23 mouse cellular contexts compared by ENCODE assay signal in genomic region chr11:71846496-71846895, GRCm38 (mm10).
DNase-seq lines count a peak whose midpoint lies in the region; ATAC-seq and TF ChIP-seq lines count a peak whose summit lies in the region.
"Had no signal": no experiment of that assay in that cellular context is flagged by ENCODE, and none has a peak within 500 bp of the region (broad histone marks: within the 10 kb centered on the region; RNA-seq: fewer than 3 reads in every experiment).

No protein-coding gene starts in this region.

- no peak for TF ChIP-seq POLR2A in brain, embryonic 14.5 days (IDR thresholded peaks at IDR 0.05; ENCODE audit: borderline replicate concordance, extremely low read depth, insufficient read depth, insufficient read length, poor library complexity, severe bottlenecking)

- WGBS in forebrain, embryonic 15.5 days: 41% methylated on average over 3 of the region's 3 CpGs
- WGBS in forebrain, embryonic 10.5 days: 83% methylated on average over 3 of the region's 3 CpGs
- 48% methylated on average over 3 of the region's 3 CpGs for WGBS in hindbrain, postnatal 0 days
- 61% methylated on average over 3 of the region's 3 CpGs for WGBS in hindbrain, embryonic 13.5 days
- 28% methylated on average over 3 of the region's 3 CpGs for WGBS in midbrain, postnatal 0 days
- WGBS in midbrain, embryonic 13.5 days: 57% methylated on average over 3 of the region's 3 CpGs

- 0 out of 2 replicates have a peak overlapping the region, but pooled peaks have one; percentile 2 for H3K27ac ChIP-seq in forebrain, embryonic 15.5 days (replicated peaks)
- H3K27ac ChIP-seq in forebrain, embryonic 10.5 days: no peak overlapping the region
- H3K27ac ChIP-seq in hindbrain, postnatal 0 days: no peak overlapping the region
- H3K27ac ChIP-seq in hindbrain, embryonic 13.5 days: no peak overlapping the region
- H3K27ac ChIP-seq in midbrain, postnatal 0 days (ENCODE audit: low read depth, low read length): 0 out of 2 replicates have a peak overlapping the region, but pooled peaks have one; percentile 12
- no peak overlapping the region for H3K27ac ChIP-seq in midbrain, embryonic 13.5 days
- H3K27ac ChIP-seq: heart, embryonic 15.5 days; hindbrain, embryonic 10.5 days; hindbrain, embryonic 14.5 days had no signal

- H3K4me2 ChIP-seq in forebrain, embryonic 15.5 days (replicated peaks): no peak overlapping the region
- H3K4me2 ChIP-seq in hindbrain, postnatal 0 days (ENCODE audit: low read depth, low read length): no peak overlapping the region
- H3K4me2 ChIP-seq in hindbrain, embryonic 13.5 days: no peak overlapping the region
- H3K4me2 ChIP-seq in midbrain, postnatal 0 days (ENCODE audit: low read depth, low read length, poor library complexity, severe bottlenecking): no peak overlapping the region
- no peak overlapping the region for H3K4me2 ChIP-seq in midbrain, embryonic 13.5 days (replicated peaks)
- H3K4me2 ChIP-seq: heart, embryonic 12.5 days; heart, embryonic 15.5 days; hindbrain, embryonic 14.5 days had no signal

- ATAC-seq in forebrain, embryonic 15.5 days (replicated peaks): no peak
- no peak for ATAC-seq in hindbrain, postnatal 0 days
- ATAC-seq in hindbrain, embryonic 13.5 days (ENCODE audit: low FRiP score): no peak
- ATAC-seq in midbrain, postnatal 0 days (ENCODE audit: low FRiP score): no peak
- ATAC-seq in midbrain, embryonic 13.5 days: no peak
- ATAC-seq: activated CD4-positive, CD25-positive, alpha-beta regulatory T cell, adult 4 months; CD4-positive, CD25-positive, alpha-beta regulatory T cell, adult 4 months; intestine, postnatal 0 days had no signal

- no peak overlapping the region for H3K9ac ChIP-seq in forebrain, embryonic 15.5 days (replicated peaks)
- H3K9ac ChIP-seq in hindbrain, postnatal 0 days (replicated peaks; ENCODE audit: low read length): no peak overlapping the region
- no peak overlapping the region for H3K9ac ChIP-seq in hindbrain, embryonic 13.5 days
- no peak overlapping the region for H3K9ac ChIP-seq in midbrain, postnatal 0 days (replicated peaks; ENCODE audit: low read length, poor library complexity, severe bottlenecking)
- no peak overlapping the region for H3K9ac ChIP-seq in midbrain, embryonic 13.5 days (replicated peaks)
- H3K9ac ChIP-seq: heart, embryonic 12.5 days; heart, embryonic 15.5 days; hindbrain, embryonic 14.5 days had no signal

- peaks cover 5% of the 10 kb centered on the region; the same call in 1 of the 2 replicates for H3K4me1 ChIP-seq in forebrain, embryonic 15.5 days
- no peaks in the 10 kb centered on the region; the same call in 1 of the 2 replicates for H3K4me1 ChIP-seq in forebrain, embryonic 10.5 days
- no peaks in the 10 kb centered on the region for H3K4me1 ChIP-seq in hindbrain, postnatal 0 days (ENCODE audit: insufficient read depth, low read length)
- peaks cover 5% of the 10 kb centered on the region; the same call in 1 of the 2 replicates for H3K4me1 ChIP-seq in hindbrain, embryonic 13.5 days (replicated peaks)
- H3K4me1 ChIP-seq in midbrain, postnatal 0 days (ENCODE audit: insufficient read depth, low read length): no peaks in the 10 kb centered on the region
- peaks cover 3% of the 10 kb centered on the region; the same call in 1 of the 2 replicates for H3K4me1 ChIP-seq in midbrain, embryonic 13.5 days (replicated peaks)
- H3K4me1 ChIP-seq: heart, embryonic 12.5 days; heart, embryonic 15.5 days; hindbrain, embryonic 10.5 days had no signal

- DNase-seq in forebrain, embryonic 10.5 days (ENCODE audit: extremely low spot score, low spot score): no peak
- DNase-seq in hindbrain, postnatal 0 days (ENCODE audit: low spot score): peak; percentile 25
- DNase-seq in midbrain, postnatal 0 days (ENCODE audit: low spot score): no peak
- DNase-seq in brain, embryonic 14.5 days (ENCODE audit: low read depth): peak; percentile 64
- DNase-seq in cerebellum, adult 9-10 months: no peak
- DNase-seq: adrenal gland, postnatal 14 days; cerebellum, adult 11-12 months; cerebellum, adult 8-10 months; cerebellum, postnatal 14 days; gastrocnemius, postnatal 10 days; gastrocnemius, postnatal 36 days; heart, postnatal 10 days; heart, postnatal 36 days had no signal

- no peaks in the 10 kb centered on the region for H3K9me3 ChIP-seq in forebrain, embryonic 15.5 days
- no peaks in the 10 kb centered on the region for H3K9me3 ChIP-seq in forebrain, embryonic 10.5 days
- H3K9me3 ChIP-seq in hindbrain, postnatal 0 days (ENCODE audit: low read length): no peaks in the 10 kb centered on the region
- H3K9me3 ChIP-seq in hindbrain, embryonic 13.5 days: no peaks in the 10 kb centered on the region
- no peaks in the 10 kb centered on the region for H3K9me3 ChIP-seq in midbrain, postnatal 0 days (ENCODE audit: low read length)
- no peaks in the 10 kb centered on the region for H3K9me3 ChIP-seq in midbrain, embryonic 13.5 days
- H3K9me3 ChIP-seq: heart, embryonic 12.5 days; heart, embryonic 15.5 days; hindbrain, embryonic 10.5 days had no signal

- H3K27me3 ChIP-seq in forebrain, embryonic 15.5 days: no peaks in the 10 kb centered on the region
- no peaks in the 10 kb centered on the region for H3K27me3 ChIP-seq in forebrain, embryonic 10.5 days (ENCODE audit: poor library complexity, severe bottlenecking)
- H3K27me3 ChIP-seq in hindbrain, postnatal 0 days (ENCODE audit: insufficient read depth, low read length): no peaks in the 10 kb centered on the region
- H3K27me3 ChIP-seq in hindbrain, embryonic 13.5 days: no peaks in the 10 kb centered on the region
- no peaks in the 10 kb centered on the region for H3K27me3 ChIP-seq in midbrain, postnatal 0 days (ENCODE audit: insufficient read depth, low read length)
- H3K27me3 ChIP-seq in midbrain, embryonic 13.5 days: no peaks in the 10 kb centered on the region
- H3K27me3 ChIP-seq: heart, embryonic 12.5 days; heart, embryonic 15.5 days had no signal

- TF ChIP-seq CTCF in hindbrain, postnatal 0 days (IDR thresholded peaks at IDR 0.05; ENCODE audit: low read depth): no peak
- no peak for TF ChIP-seq CTCF in midbrain, postnatal 0 days (IDR thresholded peaks at IDR 0.05)
- no peak for TF ChIP-seq CTCF in brain, embryonic 14.5 days (IDR thresholded peaks at IDR 0.05; ENCODE audit: borderline replicate concordance, extremely low read depth, insufficient read depth, insufficient read length)

- H3K4me3 ChIP-seq in forebrain, embryonic 15.5 days: no peak overlapping the region
- no peak overlapping the region for H3K4me3 ChIP-seq in forebrain, embryonic 10.5 days
- H3K4me3 ChIP-seq in hindbrain, postnatal 0 days (ENCODE audit: low read length): no peak overlapping the region
- H3K4me3 ChIP-seq in hindbrain, embryonic 13.5 days: no peak overlapping the region
- H3K4me3 ChIP-seq in midbrain, postnatal 0 days (ENCODE audit: low read depth, low read length): no peak overlapping the region
- H3K4me3 ChIP-seq in midbrain, embryonic 13.5 days (replicated peaks): no peak overlapping the region
- H3K4me3 ChIP-seq: heart, embryonic 12.5 days; heart, embryonic 15.5 days; hindbrain, embryonic 10.5 days had no signal

- no peaks in the 10 kb centered on the region for H3K36me3 ChIP-seq in forebrain, embryonic 15.5 days
- no peaks in the 10 kb centered on the region for H3K36me3 ChIP-seq in forebrain, embryonic 10.5 days (replicated peaks)
- no peaks in the 10 kb centered on the region for H3K36me3 ChIP-seq in hindbrain, postnatal 0 days (ENCODE audit: insufficient read depth, low read length)
- no peaks in the 10 kb centered on the region for H3K36me3 ChIP-seq in hindbrain, embryonic 13.5 days
- no peaks in the 10 kb centered on the region for H3K36me3 ChIP-seq in midbrain, postnatal 0 days (ENCODE audit: insufficient read depth, low read length)
- H3K36me3 ChIP-seq in midbrain, embryonic 13.5 days: no peaks in the 10 kb centered on the region
- H3K36me3 ChIP-seq: heart, embryonic 12.5 days; heart, embryonic 15.5 days; hindbrain, embryonic 10.5 days had no signal

Comparison
In these comparisons a context has a peak if more than half of its experiments do, and no peak if none do; other contexts are left out.
1. H3K27ac ChIP-seq: peak in forebrain, embryonic 15.5 days (single experiment) and midbrain, postnatal 0 days (single experiment); none in forebrain, embryonic 10.5 days (single experiment), hindbrain, postnatal 0 days (single experiment), hindbrain, embryonic 13.5 days (single experiment) and midbrain, embryonic 13.5 days (single experiment).
2. DNase-seq: peak in hindbrain, postnatal 0 days (single experiment) and brain, embryonic 14.5 days (single experiment); none in forebrain, embryonic 10.5 days (single experiment), midbrain, postnatal 0 days (single experiment) and cerebellum, adult 9-10 months (single experiment).